Mouse (Mus musculus): Measurements from ENCODE around the gene 1700123L14Rik.

DNA sequence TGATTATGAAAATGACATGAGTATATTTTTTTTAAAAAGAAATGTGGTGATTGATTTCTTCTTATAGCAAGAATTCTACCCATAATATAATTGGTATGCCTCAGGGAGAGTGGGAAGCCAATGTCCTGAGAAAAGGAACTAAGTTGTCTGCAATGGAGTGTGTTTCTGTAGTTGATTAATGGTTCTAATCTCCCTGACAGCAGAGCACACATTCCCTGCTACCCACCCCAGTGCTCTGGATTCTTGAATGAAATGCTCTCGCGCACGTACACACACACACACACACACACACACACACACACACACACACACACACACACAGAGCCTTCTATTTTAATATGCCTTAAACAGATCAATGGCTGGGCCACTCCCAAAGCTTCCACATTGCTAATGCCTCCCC lies 7.6 kb upstream of the 1700123L14Rik start:
- TF ChIP-seq POLR2A (IDR thresholded peaks at IDR 0.05; ENCODE audit: extremely low read depth, insufficient read depth, low read length) (no peak), CTCF (IDR thresholded peaks at IDR 0.05; ENCODE audit: low read depth, low read length) (no peak)
